Mouse (Mus musculus) megakaryocyte, adult 5-6 weeks (primary cell): ENCODE measurements around the gene Otud7b. TPM values are rescaled to one million over a fixed set of nuclear protein-coding genes. Genes with fewer than 3 reads are reported as not detected.
A peak's percentile ranks its signal among the peaks of the same experiment; 100 is the strongest.
"Not testable (repeated sequence)": the region's sequence is repeated elsewhere in the genome, so short reads cannot be mapped to it uniquely, and the experiment has no call there.

Experiments used
- ATAC-seq: 2 replicates; pipeline ENCODE4 v1.8.0; 2016; ENCODE audit warnings: mild to moderate bottlenecking, inconsistent platforms; ENCODE audit not compliant: poor library complexity, severe bottlenecking
- total RNA-seq, 2 experiments: library from RNA; stranded (forward) in 1 of 2; stranded (reverse) in 1 of 2; fragments of 153-499, 151-499 nt in 1 of 2; fragments of 221-1000, 200-1000 nt in 1 of 2; gene quantifications; 2 replicates each; pipeline versions ENCODE4 v1.2.3 to v1.2.4; 2015 to 2017

Otud7b gene
- total RNA-seq, 2 experiments from 2014 or later: 1.2 to 3.1 TPM

GRCm38 (mm10) chr3:96133327-96133905 lies 29.1 kb downstream of the Otud7b start:
- no peak for ATAC-seq

GRCm38 (mm10) chr3:96135011-96135410 lies 30.7 kb downstream of the Otud7b start:
- ATAC-seq: no peak

DNA sequence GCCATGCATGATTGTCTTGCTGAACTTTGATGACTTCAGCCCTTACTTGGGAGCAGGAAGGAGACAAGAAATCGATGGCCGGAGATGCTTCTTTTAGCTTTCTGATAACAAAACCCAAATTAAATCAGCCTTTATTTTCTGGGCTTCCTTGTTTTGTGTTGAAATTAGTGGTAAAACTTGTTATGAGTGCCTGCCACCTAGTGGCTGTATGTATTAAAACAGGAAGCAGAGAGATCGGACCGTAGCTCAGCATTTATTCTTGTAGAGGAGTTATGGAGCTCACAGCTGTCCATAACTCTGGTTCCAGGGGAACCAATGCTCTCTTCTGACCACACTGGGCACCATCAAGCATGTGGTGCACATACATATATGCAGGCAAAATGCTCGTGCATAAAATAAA lies 43.6 kb downstream of the Otud7b start:
- peak; percentile 91 for ATAC-seq

GRCm38 (mm10) chr3:96151836-96152235 lies 47.5 kb downstream of the Otud7b start:
- ATAC-seq: peak; percentile 43; the same call in 1 of the 2 replicates

DNA sequence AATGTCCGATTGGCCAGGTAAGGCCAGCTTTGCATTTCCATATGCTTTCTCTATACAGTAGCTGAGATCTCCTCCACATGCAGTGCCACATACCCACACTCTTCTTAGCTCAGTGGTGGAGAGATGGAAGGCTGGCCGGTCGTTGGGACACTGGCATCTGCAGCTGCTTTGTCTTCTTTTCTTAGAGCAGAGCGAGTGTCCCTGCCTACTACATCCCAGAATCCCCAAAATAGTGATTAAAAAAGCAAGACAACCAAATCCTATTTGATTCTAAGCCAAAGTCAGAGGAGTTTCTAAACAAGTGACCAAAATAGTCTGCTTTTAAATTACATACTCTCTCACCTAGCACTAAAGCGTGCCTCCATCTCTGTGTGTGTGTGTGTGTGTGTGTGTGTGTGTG lies 48.3 kb downstream of the Otud7b start:
- ATAC-seq: no peak

- ATAC-seq: no peak
Measured at GRCm38 (mm10) chr3:96155501-96155900, 51.2 kb downstream of the Otud7b start.

DNA sequence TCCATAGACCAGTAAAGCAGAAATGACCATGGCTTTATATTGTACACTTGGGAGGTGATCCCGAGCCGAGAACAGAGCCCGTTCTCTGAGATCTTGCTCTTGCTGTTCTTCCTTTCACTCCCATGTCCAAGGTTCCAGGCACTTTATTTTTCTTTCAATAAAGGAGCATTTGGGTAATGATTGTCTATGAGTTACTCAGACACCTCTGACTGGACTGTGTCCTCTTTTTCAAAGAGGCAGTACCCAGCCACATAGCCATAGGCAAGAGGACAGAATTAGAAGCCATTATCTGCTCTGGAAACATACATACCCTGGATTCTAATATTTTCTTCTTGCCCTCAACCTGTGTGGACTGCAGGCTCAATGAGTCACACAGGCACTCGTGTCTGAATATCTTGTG lies 55.5 kb downstream of the Otud7b start:
- no peak for ATAC-seq

DNA sequence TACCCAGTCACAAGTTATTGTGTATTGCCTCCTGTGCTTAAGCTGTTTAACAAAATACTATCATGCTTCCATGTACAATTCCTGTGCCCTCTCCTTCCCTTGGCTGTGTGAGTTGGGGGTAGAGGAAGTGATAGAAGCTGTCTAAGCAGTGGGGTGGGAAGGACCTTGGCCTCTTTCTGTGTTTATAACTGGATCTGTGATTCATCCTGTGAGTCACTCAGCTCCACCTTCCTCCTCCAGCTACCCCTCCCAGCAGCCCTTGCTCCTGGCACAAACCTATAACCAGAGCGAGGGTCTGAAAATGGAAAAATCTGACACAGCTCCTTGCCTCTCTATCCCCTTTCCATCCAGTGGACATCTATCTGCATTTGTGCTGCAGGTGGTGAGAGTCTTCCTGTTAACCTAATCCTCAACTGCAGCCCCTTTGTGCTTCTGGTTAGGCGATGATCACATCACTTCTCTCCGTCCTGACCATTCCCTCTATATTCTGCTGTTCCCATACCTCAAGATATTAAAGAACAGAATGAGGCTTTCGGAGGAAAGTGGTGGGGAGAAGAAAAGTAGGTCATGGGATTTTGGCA lies 56.0 kb downstream of the Otud7b start:
- ATAC-seq: peak; percentile 45; the same call in 1 of the 2 replicates

- no peak for ATAC-seq
Measured at GRCm38 (mm10) chr3:96160803-96161516, 56.6 kb downstream of the Otud7b start.

GRCm38 (mm10) chr3:96161869-96162840 lies 57.8 kb downstream of the Otud7b start, which contains the start of gene Mtmr11:
Mtmr11 (plus strand) TSS chr3:96162004.
- ATAC-seq: no peak

DNA sequence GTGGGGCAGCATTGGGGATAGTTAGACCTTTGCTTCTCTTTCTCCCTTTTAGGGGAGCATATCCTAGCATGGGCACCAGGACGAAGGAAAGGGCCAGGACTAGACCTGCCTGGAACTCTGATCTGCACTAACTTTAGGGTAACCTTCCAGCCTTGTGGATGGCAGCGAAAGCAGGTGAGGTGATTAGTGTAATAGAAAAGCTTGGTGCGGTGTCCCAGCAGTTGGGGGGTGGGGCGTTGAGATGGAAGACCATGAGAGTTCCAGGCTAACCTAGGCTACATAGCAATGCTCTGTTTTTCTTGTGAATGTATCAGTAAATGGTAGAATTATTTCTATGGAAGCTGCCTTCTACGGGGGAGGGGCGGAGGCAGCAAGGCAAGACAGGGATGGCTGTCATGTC lies 58.7 kb downstream of the Otud7b start:
- ATAC-seq: no peak

- ATAC-seq: no peak
Measured at GRCm38 (mm10) chr3:96168466-96169158, 64.3 kb downstream of the Otud7b start.

DNA sequence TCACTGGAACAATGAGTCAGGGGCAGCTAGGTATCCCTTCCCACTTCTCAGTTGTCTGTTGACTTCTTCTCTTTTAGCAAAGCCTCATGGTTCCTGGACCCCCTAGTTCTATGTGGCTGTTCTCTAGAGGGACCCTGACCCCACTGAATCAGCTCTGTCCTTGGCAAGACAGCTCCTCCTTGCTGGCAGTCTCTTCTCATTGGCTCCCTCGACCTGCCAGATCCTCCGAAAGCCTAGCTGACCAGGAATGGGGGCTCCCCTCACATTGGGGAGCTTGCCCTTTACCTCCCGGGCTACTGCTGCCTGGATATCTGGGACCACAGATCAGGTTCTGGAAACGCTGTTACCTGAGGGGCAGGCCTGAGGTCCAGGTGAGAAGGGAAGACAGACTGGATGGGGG lies 65.9 kb downstream of the Otud7b start:
- ATAC-seq: no peak

DNA sequence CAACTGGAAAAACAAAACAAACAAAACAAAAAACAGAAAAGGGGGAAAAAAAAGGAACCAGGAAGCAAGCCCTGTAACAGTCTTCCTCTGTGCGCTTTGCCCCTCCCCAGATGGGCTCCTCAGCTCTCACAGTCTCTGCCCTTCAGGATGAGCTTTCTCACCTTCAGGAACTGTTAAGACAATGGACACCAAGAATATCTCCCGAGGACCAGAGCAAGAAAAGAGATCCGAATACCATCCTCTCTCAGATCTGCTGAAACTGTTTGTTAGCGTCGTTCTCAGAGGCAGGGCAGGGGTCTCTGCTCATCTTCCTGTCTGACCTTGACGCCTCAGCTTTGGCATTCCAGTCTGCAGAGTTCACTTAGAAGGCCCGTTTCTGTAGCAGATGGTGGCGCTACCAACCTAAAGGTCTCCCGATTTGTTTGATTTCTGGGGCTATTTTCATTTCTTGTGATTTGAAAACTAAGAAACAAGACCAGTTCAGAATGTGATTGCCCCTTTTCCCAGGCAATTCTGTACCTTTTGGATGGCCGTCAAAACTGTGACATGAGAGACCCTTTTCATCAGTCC lies 66.7 kb downstream of the Otud7b start:
- ATAC-seq: no peak

- peak; percentile 4 for ATAC-seq
Measured at GRCm38 (mm10) chr3:96171583-96172196, 67.4 kb downstream of the Otud7b start.

DNA sequence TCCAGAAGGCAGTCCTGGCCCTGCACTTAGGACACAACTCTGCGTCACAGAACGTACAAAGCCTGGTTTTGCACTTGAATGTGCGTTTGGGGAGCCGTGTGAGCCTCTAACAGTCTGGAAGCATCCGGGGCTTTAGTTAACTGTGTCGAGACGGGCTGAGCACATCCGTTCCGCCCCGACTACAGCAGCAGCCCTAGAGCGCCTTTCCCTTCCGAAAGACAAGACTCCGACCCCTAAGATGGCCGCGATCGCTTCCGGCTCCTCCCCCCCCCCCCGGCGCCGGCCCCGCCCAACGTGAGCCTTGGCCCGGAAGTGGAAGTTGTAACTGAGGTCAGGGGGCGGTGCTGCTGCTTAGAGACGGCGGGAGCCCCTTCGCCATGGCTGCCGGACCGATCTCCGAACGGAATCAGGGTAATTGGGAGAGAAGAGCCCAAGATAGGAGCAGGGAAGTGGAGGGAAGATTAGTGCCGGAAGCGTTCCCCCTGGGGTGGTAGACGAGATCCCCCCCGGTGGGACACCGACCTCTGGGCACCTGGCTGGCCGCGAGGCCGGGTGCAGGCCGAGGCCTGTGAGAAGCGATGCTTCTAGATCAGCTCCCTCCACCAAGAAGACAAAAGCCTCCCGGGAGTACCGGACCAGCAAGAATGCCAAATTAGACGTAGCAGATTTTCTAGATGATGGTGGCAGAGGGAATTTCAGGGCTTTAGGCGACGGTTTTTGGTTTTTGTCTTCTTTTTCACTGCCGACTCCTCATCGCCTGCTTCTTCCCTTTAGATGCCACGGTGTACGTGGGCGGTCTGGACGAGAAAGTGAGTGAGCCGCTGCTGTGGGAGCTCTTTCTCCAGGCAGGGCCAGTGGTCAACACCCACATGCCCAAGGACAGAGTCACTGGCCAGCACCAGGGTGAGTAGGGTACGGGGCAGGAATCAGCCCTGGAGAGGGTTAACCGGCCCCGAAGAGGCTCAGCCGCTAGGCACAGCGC lies 68.2 kb downstream of the Otud7b start, which contains the start of gene Sf3b4:
Sf3b4 (plus strand) TSS at position 136 of the 982 bp plus-strand sequence.
- ATAC-seq: peak; percentile 96

GRCm38 (mm10) chr3:96173185-96173584 lies 68.9 kb downstream of the Otud7b start:
- no peak for ATAC-seq

- not testable (repeated sequence) for ATAC-seq
Measured at GRCm38 (mm10) chr3:96174042-96174441, 69.7 kb downstream of the Otud7b start.
